Mouse (Mus musculus): ENCODE data around the gene Cyb5r3. TPM values are rescaled to one million over a fixed set of nuclear protein-coding genes. Genes with fewer than 3 reads are reported as not detected.

The Cyb5r3 gene
- polyA plus RNA-seq, 1 experiment = 273 TPM

DNA sequence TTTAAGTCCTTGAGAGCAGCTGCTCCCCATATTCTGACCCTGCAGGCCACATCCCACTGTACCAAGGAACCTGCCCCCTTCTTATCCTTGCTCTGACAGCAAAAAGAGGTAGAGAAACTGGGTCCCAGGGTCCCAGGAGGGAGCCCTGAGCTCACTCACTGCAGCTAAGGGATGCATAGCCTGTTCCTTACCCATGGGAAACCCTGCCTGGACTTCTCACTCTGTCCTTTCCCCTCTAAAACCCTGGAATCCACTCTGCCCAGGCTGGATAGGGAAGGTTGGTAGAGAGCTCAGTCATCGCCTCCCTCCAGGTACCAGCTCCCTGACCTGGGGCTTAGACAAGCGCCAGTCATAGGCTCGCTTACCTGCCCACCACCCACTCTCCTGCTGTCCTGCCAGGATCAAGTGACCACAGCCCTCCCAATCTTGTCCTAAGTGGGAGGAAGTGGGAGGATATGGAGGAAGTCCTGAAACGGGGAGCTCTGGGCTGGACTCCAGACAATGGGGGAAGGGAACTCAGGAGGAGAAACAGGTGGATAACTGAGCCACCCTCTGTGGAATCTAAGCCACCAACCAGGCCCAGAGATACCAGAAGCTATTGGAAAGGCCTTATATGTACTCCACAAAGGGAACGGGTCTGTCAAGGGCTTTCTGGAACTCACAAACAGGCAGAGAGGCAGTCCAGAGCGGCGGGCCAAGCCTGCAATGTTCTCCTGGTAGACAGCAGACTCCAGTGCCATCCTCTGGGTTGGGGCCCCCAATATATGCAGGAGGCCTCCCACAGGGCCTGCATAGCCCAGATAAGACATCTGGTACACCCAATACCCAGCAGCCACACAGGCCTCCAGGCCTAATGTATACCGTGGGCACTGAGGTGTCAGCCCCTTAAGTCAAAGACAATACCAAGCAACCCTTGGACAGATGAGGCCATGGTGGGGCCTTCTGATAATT lies 2.3 kb downstream of the Cyb5r3 start:
- peaks cover 35% of the 10 kb centered on the region for H3K4me1 ChIP-seq (ENCODE audit: control insufficient read depth, insufficient read depth, low read length)
- no peak overlapping the region for H3K4me3 ChIP-seq (ENCODE audit: insufficient read depth, low read length)
- TF ChIP-seq POLR2A (IDR thresholded peaks at IDR 0.05; ENCODE audit: low read depth, low read length) = no peak
- no peak for TF ChIP-seq CTCF (IDR thresholded peaks at IDR 0.05; ENCODE audit: borderline replicate concordance, insufficient read depth, low read length)
- H3K27ac ChIP-seq (ENCODE audit: insufficient read depth, low read length) = no peak overlapping the region

DNA sequence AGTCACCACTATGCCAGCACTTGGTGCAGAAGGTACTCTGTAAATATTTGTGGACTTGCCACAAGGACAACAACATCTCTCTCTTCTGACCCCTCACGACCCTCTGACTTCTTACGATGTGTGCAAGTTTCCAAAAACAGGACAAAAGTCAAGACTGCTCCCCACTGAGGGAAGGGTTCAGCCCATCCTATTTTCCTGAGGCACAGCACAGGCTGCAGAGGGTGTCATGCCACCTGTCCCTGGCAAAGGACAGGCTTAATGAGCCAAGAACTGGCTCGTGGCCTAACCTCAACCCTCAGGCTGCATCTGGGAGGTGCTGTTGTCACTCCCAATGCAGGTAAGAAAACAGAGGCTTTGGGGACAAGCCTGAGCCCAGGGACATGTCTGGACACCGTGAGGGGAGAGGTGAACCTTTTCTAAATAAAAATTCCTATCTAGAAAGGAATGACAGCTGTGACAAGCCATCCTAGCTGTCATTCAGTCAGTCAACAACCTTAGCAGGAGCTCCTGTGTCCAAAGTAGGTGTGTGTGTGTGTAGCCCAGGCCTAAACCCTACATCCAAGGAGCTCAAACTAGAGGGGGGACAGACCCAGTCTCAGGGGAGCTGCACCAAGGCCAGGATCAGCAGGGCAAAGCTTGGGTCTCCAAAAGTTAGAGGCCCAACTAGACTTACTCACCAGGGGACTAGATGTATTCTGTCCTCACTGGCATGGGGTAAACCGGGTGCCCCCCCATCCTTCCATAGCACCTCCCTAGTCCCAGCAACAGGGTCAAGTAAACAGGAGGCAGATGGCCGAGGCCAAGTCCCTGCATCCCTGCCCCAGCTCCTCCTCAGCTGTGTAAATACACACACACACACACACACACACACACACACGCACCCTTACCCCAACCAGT lies 3.3 kb downstream of the Cyb5r3 start:
- no peak for TF ChIP-seq CTCF (IDR thresholded peaks at IDR 0.05; ENCODE audit: borderline replicate concordance, insufficient read depth, low read length)
- no peak for TF ChIP-seq POLR2A (IDR thresholded peaks at IDR 0.05; ENCODE audit: low read depth, low read length)
- Histone ChIP-seq H3K4me3 (ENCODE audit: insufficient read depth, low read length) (no peak overlapping the region), H3K4me1 (ENCODE audit: control insufficient read depth, insufficient read depth, low read length) (peaks cover 38% of the 10 kb centered on the region)

DNA sequence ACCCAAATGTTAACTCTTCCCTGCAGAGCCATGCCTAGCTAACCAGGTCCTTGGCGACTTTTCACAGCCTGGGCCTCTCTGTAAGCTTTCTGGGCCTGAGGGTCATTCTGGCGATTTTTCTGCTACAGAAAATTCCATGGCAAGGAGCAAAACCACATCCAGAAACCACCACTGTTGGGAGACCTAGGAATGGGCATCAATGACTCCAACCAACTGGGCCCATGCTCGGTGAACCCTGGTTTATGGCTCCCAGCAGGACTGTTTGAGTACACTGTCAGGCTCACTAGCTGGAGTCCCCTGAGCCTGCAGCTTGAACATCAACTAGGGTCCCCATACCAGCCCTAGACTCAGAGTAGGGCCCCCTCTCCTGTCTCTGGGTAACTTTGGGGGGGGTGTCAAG lies 4.1 kb downstream of the Cyb5r3 start:
- H3K4me1 ChIP-seq (ENCODE audit: control insufficient read depth, insufficient read depth, low read length) = peaks cover 36% of the 10 kb centered on the region

More for the DNA sequence above, 3.3 kb downstream of the Cyb5r3 start:
- H3K27ac ChIP-seq (ENCODE audit: insufficient read depth, low read length) = no peak overlapping the region

DNA sequence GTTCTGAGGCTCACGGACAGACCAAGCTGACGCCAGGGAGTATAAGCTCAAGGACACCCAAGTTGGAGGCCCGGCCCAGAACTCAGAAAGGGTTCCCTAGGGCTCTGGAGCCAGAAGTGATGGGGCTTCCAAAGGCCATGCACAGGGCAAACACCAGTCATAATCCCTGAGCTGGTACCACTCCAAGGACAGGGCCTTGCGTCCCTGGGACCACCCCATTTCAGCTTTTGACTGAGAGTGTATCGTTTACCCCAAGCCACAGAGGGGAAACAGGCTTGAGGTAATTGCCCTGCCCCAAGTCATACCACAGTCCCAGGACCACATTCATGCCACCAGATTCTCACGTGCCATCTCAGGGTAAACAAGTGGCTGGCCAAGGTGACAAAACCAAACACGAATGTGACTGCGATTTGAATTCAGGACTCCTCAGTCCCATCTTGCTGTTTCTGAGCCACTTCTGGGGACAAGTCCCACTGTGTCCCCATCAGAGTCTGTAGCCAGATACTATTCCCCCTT lies 4.8 kb downstream of the Cyb5r3 start:
- TF ChIP-seq CTCF (IDR thresholded peaks at IDR 0.05; ENCODE audit: borderline replicate concordance, insufficient read depth, low read length) (no peak), POLR2A (IDR thresholded peaks at IDR 0.05; ENCODE audit: low read depth, low read length) (no peak)
- peak overlapping the region; percentile 84 for H3K27ac ChIP-seq (ENCODE audit: insufficient read depth, low read length)
- H3K4me3 ChIP-seq (ENCODE audit: insufficient read depth, low read length) = no peak overlapping the region
- H3K4me1 ChIP-seq (ENCODE audit: control insufficient read depth, insufficient read depth, low read length) = peaks cover 33% of the 10 kb centered on the region

More for the DNA sequence above, 4.1 kb downstream of the Cyb5r3 start:
- Histone ChIP-seq H3K4me3 (ENCODE audit: insufficient read depth, low read length) (no peak overlapping the region), H3K27ac (ENCODE audit: insufficient read depth, low read length) (peak overlapping the region; percentile 84; the same call in 1 of the 2 replicates)
- TF ChIP-seq CTCF (IDR thresholded peaks at IDR 0.05; ENCODE audit: borderline replicate concordance, insufficient read depth, low read length) (no peak), POLR2A (IDR thresholded peaks at IDR 0.05; ENCODE audit: low read depth, low read length) (no peak)

DNA sequence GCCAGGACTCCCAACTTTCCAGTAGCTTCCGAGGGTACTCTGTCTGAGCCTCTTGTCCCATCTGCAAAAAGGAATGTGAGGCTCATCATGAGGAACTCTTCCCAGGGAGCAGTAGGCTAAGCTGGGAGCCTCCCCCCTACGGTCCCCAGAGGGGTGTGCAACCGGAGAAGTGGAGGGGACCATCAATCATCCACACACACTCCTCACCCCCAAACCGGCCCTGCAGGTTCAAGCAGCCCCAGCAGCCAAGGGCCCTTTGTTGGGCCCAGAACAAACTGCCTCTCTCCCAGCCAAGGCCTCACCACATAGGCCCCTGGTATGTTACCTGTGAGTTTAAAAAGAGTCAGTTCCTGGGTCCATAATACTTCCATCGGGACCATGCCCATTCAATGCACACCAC lies 5.3 kb downstream of the Cyb5r3 start:
- H3K27ac ChIP-seq (ENCODE audit: insufficient read depth, low read length) = peak overlapping the region; percentile 84
- peaks cover 33% of the 10 kb centered on the region for H3K4me1 ChIP-seq (ENCODE audit: control insufficient read depth, insufficient read depth, low read length)
- TF ChIP-seq CTCF (IDR thresholded peaks at IDR 0.05; ENCODE audit: borderline replicate concordance, insufficient read depth, low read length) (no peak), POLR2A (IDR thresholded peaks at IDR 0.05; ENCODE audit: low read depth, low read length) (no peak)

DNA sequence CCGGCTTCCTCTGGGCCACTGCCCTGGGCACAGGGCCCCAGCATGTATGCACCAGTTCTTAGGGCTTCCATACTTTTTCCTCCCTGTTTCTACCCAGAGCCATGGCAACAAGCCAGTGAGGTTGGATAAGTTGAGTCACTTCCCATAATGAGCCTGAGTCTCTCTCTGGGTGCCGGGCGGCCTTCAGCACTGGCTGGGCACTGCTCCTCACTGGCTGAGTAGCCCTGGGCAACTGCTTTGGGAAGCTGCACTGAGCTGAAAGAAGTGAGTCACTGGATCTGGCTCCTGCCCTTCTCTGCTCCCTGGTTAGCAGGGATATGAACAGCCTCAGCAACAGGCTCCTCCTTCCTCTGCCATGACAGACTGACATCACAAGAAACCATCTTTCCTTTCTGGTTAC lies 5.8 kb downstream of the Cyb5r3 start:
- H3K4me1 ChIP-seq (ENCODE audit: control insufficient read depth, insufficient read depth, low read length) = peaks cover 33% of the 10 kb centered on the region
- no peak for TF ChIP-seq CTCF (IDR thresholded peaks at IDR 0.05; ENCODE audit: borderline replicate concordance, insufficient read depth, low read length)
- TF ChIP-seq POLR2A (IDR thresholded peaks at IDR 0.05; ENCODE audit: low read depth, low read length) = no peak
- H3K27ac ChIP-seq (ENCODE audit: insufficient read depth, low read length) = peak overlapping the region; percentile 86
- H3K4me3 ChIP-seq (ENCODE audit: insufficient read depth, low read length) = no peak overlapping the region

More for the DNA sequence above, 5.3 kb downstream of the Cyb5r3 start:
- H3K4me3 ChIP-seq (ENCODE audit: insufficient read depth, low read length) = no peak overlapping the region

DNA sequence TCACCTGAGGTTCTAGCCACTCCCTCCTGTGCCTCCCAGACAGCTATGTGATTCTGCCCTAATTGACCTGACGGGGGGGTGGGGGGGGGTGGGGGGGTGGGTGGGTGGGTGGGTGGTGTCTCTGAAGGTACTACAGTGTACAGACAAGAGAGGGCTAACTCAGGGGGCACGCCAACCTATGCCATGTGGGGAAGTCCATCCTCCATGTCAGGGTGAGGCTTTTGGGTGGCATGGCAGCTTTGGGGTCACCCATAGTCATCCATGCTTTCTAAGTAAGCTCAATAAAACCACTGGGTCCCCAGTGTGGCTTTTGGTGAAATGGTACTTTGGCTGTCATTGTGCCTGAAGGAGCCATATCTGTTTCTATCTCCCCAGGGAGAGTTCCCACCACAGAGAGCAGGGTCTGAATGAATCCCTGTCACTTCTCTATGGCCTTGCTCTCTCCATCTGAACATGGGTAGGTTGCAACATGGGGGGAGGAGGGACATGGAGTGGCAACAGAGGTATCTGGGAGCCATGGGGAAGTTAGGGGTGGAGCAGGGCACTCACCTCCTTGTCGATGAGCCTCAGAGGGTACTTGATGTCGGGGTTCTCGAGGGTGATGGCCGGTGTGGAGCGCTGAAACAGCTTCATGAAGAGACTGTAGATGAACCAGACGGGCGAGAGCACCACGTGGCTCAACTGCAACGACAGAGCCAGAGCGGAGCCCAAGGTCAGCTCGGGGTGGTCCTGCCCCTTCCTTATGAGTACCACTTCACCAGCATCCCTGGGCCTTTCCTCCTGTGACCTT lies 6.7 kb downstream of the Cyb5r3 start:
- peak overlapping the region; percentile 86 for H3K27ac ChIP-seq (ENCODE audit: insufficient read depth, low read length)

DNA sequence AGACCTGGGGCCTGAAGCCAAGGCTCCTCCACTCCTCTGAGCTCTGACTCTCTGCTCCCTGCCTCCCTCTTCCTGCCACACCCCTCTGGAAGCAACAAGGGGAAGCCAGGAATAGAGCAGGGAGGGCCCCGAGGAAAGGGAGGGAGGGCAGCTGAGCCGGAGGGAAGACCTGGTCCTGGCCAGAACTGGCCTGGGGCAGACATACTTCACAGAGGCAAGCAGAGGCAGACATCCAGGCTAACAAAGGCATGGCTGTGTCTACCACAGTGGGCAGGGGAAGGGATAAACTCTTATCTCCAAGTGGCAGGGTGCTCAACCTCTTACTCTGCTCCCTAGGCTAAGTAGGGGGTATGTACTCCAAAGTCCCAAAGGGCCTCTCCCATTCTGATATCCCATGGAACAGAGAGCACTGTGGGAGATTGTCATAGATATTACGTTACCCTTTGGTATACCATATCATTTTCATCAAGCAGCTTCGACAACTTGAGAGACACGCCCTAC lies 7.4 kb downstream of the Cyb5r3 start:
- Histone ChIP-seq H3K4me1 (ENCODE audit: control insufficient read depth, insufficient read depth, low read length) (peaks cover 25% of the 10 kb centered on the region), H3K4me3 (ENCODE audit: insufficient read depth, low read length) (no peak overlapping the region), H3K27ac (ENCODE audit: insufficient read depth, low read length) (0 out of 2 replicates have a peak overlapping the region, but pooled peaks have one; percentile 6)
- TF ChIP-seq POLR2A (IDR thresholded peaks at IDR 0.05; ENCODE audit: low read depth, low read length) = 0 out of 2 replicates have a peak, but pooled peaks have one; percentile 12
- no peak for TF ChIP-seq CTCF (IDR thresholded peaks at IDR 0.05; ENCODE audit: borderline replicate concordance, insufficient read depth, low read length)

More for the DNA sequence above, 6.7 kb downstream of the Cyb5r3 start:
- Histone ChIP-seq H3K4me3 (ENCODE audit: insufficient read depth, low read length) (no peak overlapping the region), H3K4me1 (ENCODE audit: control insufficient read depth, insufficient read depth, low read length) (peaks cover 30% of the 10 kb centered on the region)
- no peak for TF ChIP-seq CTCF (IDR thresholded peaks at IDR 0.05; ENCODE audit: borderline replicate concordance, insufficient read depth, low read length)
- no peak for TF ChIP-seq POLR2A (IDR thresholded peaks at IDR 0.05; ENCODE audit: low read depth, low read length)

All from embryonic fibroblast, embryonic 13.5 days (primary cell).